Mouse (Mus musculus) cerebellum, adult 2 months (tissue): ENCODE measurements at regions not wholly inside any gene's neighbourhood (a gene's known extent, or its start where the extent isn't known, plus 50 kb on each side); places are given as distances from the start of the nearest gene placed in this dataset.

Experiments
- CTCF ChIP-seq: fragments of 200-500 bp; IDR thresholded peaks from 2 replicates; pipeline ENCODE4 v1.5.1; 2011; ENCODE audit warnings: low read depth, mild to moderate bottlenecking, control low read depth, low read length, moderate library complexity, borderline replicate concordance; ENCODE audit not compliant: insufficient read depth
- POLR2A ChIP-seq: fragments of 200-500 bp; IDR thresholded peaks from 2 replicates; pipeline ENCODE4 v1.6.1; 2011; ENCODE audit warnings: low read length, control low read depth, borderline replicate concordance; ENCODE audit not compliant: insufficient read depth

- no peak for TF ChIP-seq CTCF
- TF ChIP-seq POLR2A: no peak
These were observed 172.2 kb upstream of the Tank start for GRCm38 (mm10) chr2:61406104-61406751.
